Mouse (Mus musculus): ENCODE results near the gene Tmem35b. TPM values are rescaled to one million over a fixed set of nuclear protein-coding genes. Genes with fewer than 3 reads are reported as not detected.
A peak's percentile ranks its signal among the peaks of the same experiment; 100 is the strongest.
"Not testable (repeated sequence)": the region's sequence is repeated elsewhere in the genome, so short reads cannot be mapped to it uniquely, and the experiment has no call there.

Gene Tmem35b
- total RNA-seq, 1 experiment, result 3.7 TPM

- H3K27ac ChIP-seq (ENCODE audit: insufficient read depth, low read depth, low read length, poor library complexity, severe bottlenecking), result no peak overlapping the region
- H3K4me1 ChIP-seq (ENCODE audit: control insufficient read depth in 2 of 2, insufficient read depth in 2 of 2, low read length in 2 of 2, poor library complexity in 1 of 2), result peaks cover 0 to 2% of the 10 kb centered on the region in 2 experiments; a peak in 2 of 4 replicates
- in situ Hi-C loops (cut with MboI; ENCODE audit: low sequenced_read_pairs in 2 of 2, unreplicated experiment in 2 of 2), result no loop called here
- no peaks in the 10 kb centered on the region for H3K9me3 ChIP-seq (ENCODE audit: control insufficient read depth, insufficient read depth, low read depth, low read length)
- no peaks in the 10 kb centered on the region for H3K36me3 ChIP-seq (ENCODE audit: control insufficient read depth, insufficient read depth, low read length, poor library complexity, severe bottlenecking)
- DNase-seq (ENCODE audit: low read depth, low spot score), result no peak
- no peak overlapping the region for H3K4me3 ChIP-seq (ENCODE audit: insufficient read depth in 1 of 2, low read depth in 1 of 2, low read length in 2 of 2, poor library complexity in 1 of 2, severe bottlenecking in 1 of 2)
- no peak overlapping the region for H3K9ac ChIP-seq (ENCODE audit: insufficient read depth, low read depth, low read length, poor library complexity, severe bottlenecking)
- TF ChIP-seq ZC3H11A (IDR thresholded peaks at IDR 0.05; ENCODE audit: borderline replicate concordance, low read depth, low read length) (no peak), ZNF384 (IDR thresholded peaks at IDR 0.05; ENCODE audit: low read depth, low read length) (no peak), MAFK (IDR thresholded peaks at IDR 0.05; ENCODE audit: insufficient read depth, low read depth, low read length) (no peak), HCFC1 (IDR thresholded peaks at IDR 0.05; ENCODE audit: borderline replicate concordance, insufficient read depth, low read length) (no peak), CHD2 (IDR thresholded peaks at IDR 0.05; ENCODE audit: low read depth, low read length) (no peak)
Measured at GRCm38 (mm10) chr4:127083131-127083530, 40.4 kb upstream of the Tmem35b start.

GRCm38 (mm10) chr4:127085761-127086160 is 37.7 kb upstream of the Tmem35b start:
- TF ChIP-seq ZC3H11A (IDR thresholded peaks at IDR 0.05; ENCODE audit: borderline replicate concordance, low read depth, low read length) (no peak), HCFC1 (IDR thresholded peaks at IDR 0.05; ENCODE audit: borderline replicate concordance, insufficient read depth, low read length) (no peak), ZNF384 (IDR thresholded peaks at IDR 0.05; ENCODE audit: low read depth, low read length) (no peak)
- Histone ChIP-seq H3K27ac (ENCODE audit: insufficient read depth, low read depth, low read length, poor library complexity, severe bottlenecking) (no peak overlapping the region), H3K9me3 (ENCODE audit: control insufficient read depth, insufficient read depth, low read depth, low read length) (no peaks in the 10 kb centered on the region), H3K4me3 (ENCODE audit: insufficient read depth in 1 of 2, low read depth in 1 of 2, low read length in 2 of 2, poor library complexity in 1 of 2, severe bottlenecking in 1 of 2) (no peak overlapping the region), H3K4me1 (ENCODE audit: control insufficient read depth in 2 of 2, insufficient read depth in 2 of 2, low read length in 2 of 2, poor library complexity in 1 of 2) (no peaks in the 10 kb centered on the region), H3K36me3 (ENCODE audit: control insufficient read depth, insufficient read depth, low read length, poor library complexity, severe bottlenecking) (peaks cover 6% of the 10 kb centered on the region), H3K9ac (ENCODE audit: insufficient read depth, low read depth, low read length, poor library complexity, severe bottlenecking) (no peak overlapping the region)
- in situ Hi-C loops (cut with MboI; ENCODE audit: low sequenced_read_pairs in 2 of 2, unreplicated experiment in 2 of 2), result no loop called here
- DNase-seq (ENCODE audit: low read depth, low spot score), result no peak

GRCm38 (mm10) chr4:127091188-127091587 is 32.3 kb upstream of the Tmem35b start:
- H3K27ac ChIP-seq (ENCODE audit: insufficient read depth, low read depth, low read length, poor library complexity, severe bottlenecking), result no peak overlapping the region
- peaks cover 12% of the 10 kb centered on the region for H3K36me3 ChIP-seq (ENCODE audit: control insufficient read depth, insufficient read depth, low read length, poor library complexity, severe bottlenecking)
- in situ Hi-C loops (cut with MboI; ENCODE audit: low sequenced_read_pairs in 2 of 2, unreplicated experiment in 2 of 2), result no loop called here
- H3K9ac ChIP-seq (ENCODE audit: insufficient read depth, low read depth, low read length, poor library complexity, severe bottlenecking), result no peak overlapping the region
- no peak for DNase-seq (ENCODE audit: low read depth, low spot score)
- no peak overlapping the region for H3K4me3 ChIP-seq (ENCODE audit: insufficient read depth in 1 of 2, low read depth in 1 of 2, low read length in 2 of 2, poor library complexity in 1 of 2, severe bottlenecking in 1 of 2)
- no peak for TF ChIP-seq HCFC1 (IDR thresholded peaks at IDR 0.05; ENCODE audit: borderline replicate concordance, insufficient read depth, low read length)
- TF ChIP-seq MAFK (IDR thresholded peaks at IDR 0.05; ENCODE audit: insufficient read depth, low read depth, low read length), result peak; percentile 58; the same call in 1 of the 2 replicates
- H3K9me3 ChIP-seq (ENCODE audit: control insufficient read depth, insufficient read depth, low read depth, low read length), result no peaks in the 10 kb centered on the region
- H3K4me1 ChIP-seq (ENCODE audit: control insufficient read depth in 2 of 2, insufficient read depth in 2 of 2, low read length in 2 of 2, poor library complexity in 1 of 2), result no peaks in the 10 kb centered on the region

- H3K4me1 ChIP-seq (ENCODE audit: control insufficient read depth in 2 of 2, insufficient read depth in 2 of 2, low read length in 2 of 2, poor library complexity in 1 of 2), result no peaks in the 10 kb centered on the region
- TF ChIP-seq ZC3H11A (IDR thresholded peaks at IDR 0.05; ENCODE audit: borderline replicate concordance, low read depth, low read length) (no peak), ZNF384 (IDR thresholded peaks at IDR 0.05; ENCODE audit: low read depth, low read length) (no peak), CHD2 (IDR thresholded peaks at IDR 0.05; ENCODE audit: low read depth, low read length) (no peak), MAFK (IDR thresholded peaks at IDR 0.05; ENCODE audit: insufficient read depth, low read depth, low read length) (no peak), HCFC1 (IDR thresholded peaks at IDR 0.05; ENCODE audit: borderline replicate concordance, insufficient read depth, low read length) (no peak)
- DNase-seq (ENCODE audit: low read depth, low spot score), result no peak
- in situ Hi-C loops (cut with MboI; ENCODE audit: low sequenced_read_pairs in 2 of 2, unreplicated experiment in 2 of 2), result no loop called here
- H3K9me3 ChIP-seq (ENCODE audit: control insufficient read depth, insufficient read depth, low read depth, low read length), result no peaks in the 10 kb centered on the region
- H3K9ac ChIP-seq (ENCODE audit: insufficient read depth, low read depth, low read length, poor library complexity, severe bottlenecking), result no peak overlapping the region
- no peak overlapping the region for H3K27ac ChIP-seq (ENCODE audit: insufficient read depth, low read depth, low read length, poor library complexity, severe bottlenecking)
- no peak overlapping the region for H3K4me3 ChIP-seq (ENCODE audit: insufficient read depth in 1 of 2, low read depth in 1 of 2, low read length in 2 of 2, poor library complexity in 1 of 2, severe bottlenecking in 1 of 2)
- peaks cover 6% of the 10 kb centered on the region; the same call in 1 of the 2 replicates for H3K36me3 ChIP-seq (ENCODE audit: control insufficient read depth, insufficient read depth, low read length, poor library complexity, severe bottlenecking)
Measured at GRCm38 (mm10) chr4:127095090-127095489, 28.4 kb upstream of the Tmem35b start.

GRCm38 (mm10) chr4:127099552-127099951 is 23.9 kb upstream of the Tmem35b start:
- peak; percentile 90 for TF ChIP-seq ZNF384 (IDR thresholded peaks at IDR 0.05; ENCODE audit: low read depth, low read length)
- not testable (repeated sequence) for H3K27ac ChIP-seq (ENCODE audit: insufficient read depth, low read depth, low read length, poor library complexity, severe bottlenecking)

More at GRCm38 (mm10) chr4:127099552-127099951, 23.9 kb upstream of the Tmem35b start:
- in situ Hi-C loops (cut with MboI; ENCODE audit: low sequenced_read_pairs in 2 of 2, unreplicated experiment in 2 of 2); H3K4me1 ChIP-seq (ENCODE audit: control insufficient read depth in 2 of 2, insufficient read depth in 2 of 2, low read length in 2 of 2, poor library complexity in 1 of 2); H3K9me3 ChIP-seq (ENCODE audit: control insufficient read depth, insufficient read depth, low read depth, low read length); H3K4me3 ChIP-seq (ENCODE audit: insufficient read depth in 1 of 2, low read depth in 1 of 2, low read length in 2 of 2, poor library complexity in 1 of 2, severe bottlenecking in 1 of 2); DNase-seq (ENCODE audit: low read depth, low spot score); H3K9ac ChIP-seq (ENCODE audit: insufficient read depth, low read depth, low read length, poor library complexity, severe bottlenecking); H3K36me3 ChIP-seq (ENCODE audit: control insufficient read depth, insufficient read depth, low read length, poor library complexity, severe bottlenecking): not testable (repeated sequence)

Measured in ES-E14 (cell line).